Mouse (Mus musculus): ENCODE measurements around the gene Susd1.

DNA sequence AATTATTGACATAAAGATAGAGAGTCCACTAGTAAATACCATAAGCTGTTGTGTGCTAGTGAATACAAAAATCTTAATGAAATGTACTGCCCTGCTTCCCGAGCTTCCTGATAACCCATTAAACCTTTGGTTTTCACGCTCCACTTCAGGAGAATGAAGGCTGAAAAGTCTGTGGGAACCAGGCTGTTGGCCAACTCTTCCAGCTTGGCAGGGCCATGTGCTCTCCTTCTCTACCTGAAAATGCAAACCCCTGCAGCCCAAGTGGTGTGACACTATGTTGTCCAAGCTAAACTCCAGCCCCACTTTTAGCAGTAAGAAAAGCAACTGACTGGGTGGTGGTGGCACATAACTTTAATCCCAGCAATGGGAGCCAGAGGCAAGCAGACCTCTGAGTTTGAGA is 162.5 kb downstream of the Susd1 start:
- TF ChIP-seq ZNF384 (IDR thresholded peaks at IDR 0.05; ENCODE audit: low read depth, low read length) (no peak), SIN3A (IDR thresholded peaks at IDR 0.05; ENCODE audit: low read length) (no peak)
